Mouse (Mus musculus) forebrain, embryonic 11.5 days (tissue): ENCODE data around the gene Mapkbp1. TPM values are rescaled to one million over a fixed set of nuclear protein-coding genes. Genes with fewer than 3 reads are reported as not detected.

Experiments
- ATAC-seq: fragments of 200-750 bp; cut with Nextera tagmentation; replicated peaks from 2 replicates; pipeline ENCODE4 v1.8.0; 2017; ENCODE audit warnings: moderate TSS enrichment; ENCODE audit not compliant: low FRiP score
- DNase-seq: peaks from one replicate; pipeline ENCODE4 v3.0.0-alpha.2; 2017; ENCODE audit warnings: low spot score
- H3K27ac ChIP-seq: fragments of 300-500 bp; sonication (generic); 2 replicates; pipeline ENCODE4 v1.5.1; 2014; ENCODE audit warnings: low read depth, low read length
- H3K27me3 ChIP-seq: fragments of 300-500 bp; sonication (generic); 2 replicates; pipeline ENCODE4 v1.6.1; 2014; ENCODE audit warnings: mild to moderate bottlenecking, low read length, mixed read lengths; ENCODE audit not compliant: control insufficient read depth, insufficient read depth
- H3K36me3 ChIP-seq: fragments of 300-500 bp; sonication (generic); 2 replicates; pipeline ENCODE4 v1.6.1; 2014; ENCODE audit warnings: mild to moderate bottlenecking, low read length, moderate library complexity, mixed read lengths; ENCODE audit not compliant: control insufficient read depth, insufficient read depth
- H3K4me1 ChIP-seq: fragments of 300-500 bp; sonication (generic); replicated peaks from 2 replicates; pipeline ENCODE4 v1.6.1; 2014; ENCODE audit warnings: low read length, mixed read lengths; ENCODE audit not compliant: control insufficient read depth, insufficient read depth
- H3K4me2 ChIP-seq: fragments of 300-500 bp; sonication (generic); 2 replicates; pipeline ENCODE4 v1.6.1; 2014; ENCODE audit warnings: low read depth, mild to moderate bottlenecking, low read length, moderate library complexity, mixed read lengths; ENCODE audit not compliant: severe bottlenecking
- H3K4me3 ChIP-seq: fragments of 300-500 bp; sonication (generic); 2 replicates; pipeline ENCODE4 v1.5.1; 2014; ENCODE audit warnings: low read depth, low read length
- H3K9ac ChIP-seq: fragments of 300-500 bp; sonication (generic); 2 replicates; pipeline ENCODE4 v1.6.1; 2014; ENCODE audit warnings: low read length
- H3K9me3 ChIP-seq: fragments of 300-500 bp; sonication (generic); 2 replicates; pipeline ENCODE4 v1.6.1; 2016; ENCODE audit warnings: low read length, mixed read lengths; ENCODE audit not compliant: control insufficient read depth
- WGBS: fragments of 180-500 bp; shearing (Covaris S2); extraction: QIAGEN DNeasy Blood & Tissue Kit; methylation state at CpG from one replicate; pipeline ENCODE4 v1.1.7; 2014; 5-methylcytosine and 5-hydroxymethylcytosine counted together
- polyA plus RNA-seq: library from polyadenylated mRNA; unstranded; fragments of >200 nt; fragmentation: Nextera tagmentation; extraction: Ambion mirVana; gene quantifications from 2 replicates; pipeline ENCODE4 v1.2.1, GENCODE M21; 2014

Gene Mapkbp1
- polyA plus RNA-seq, 1 experiment from 2014 or later, result 5.3 TPM

- no peak for ATAC-seq
- 77% methylated on average over 3 of the region's 3 CpGs for WGBS
- no peak overlapping the region for H3K9ac ChIP-seq
- no peak for DNase-seq
- H3K27me3 ChIP-seq, result no peaks in the 10 kb centered on the region
- no peaks in the 10 kb centered on the region for H3K9me3 ChIP-seq
- H3K4me3 ChIP-seq, result no peak overlapping the region
- H3K4me2 ChIP-seq, result no peak overlapping the region
- H3K36me3 ChIP-seq, result no peaks in the 10 kb centered on the region
- no peaks in the 10 kb centered on the region for H3K4me1 ChIP-seq
- H3K27ac ChIP-seq, result no peak overlapping the region
Measured at GRCm38 (mm10) chr2:120000882-120001584, 28.5 kb downstream of the Mapkbp1 start.

- no peak for DNase-seq
- H3K27me3 ChIP-seq, result no peaks in the 10 kb centered on the region
- H3K9me3 ChIP-seq, result no peaks in the 10 kb centered on the region
- H3K36me3 ChIP-seq, result no peaks in the 10 kb centered on the region
- H3K4me1 ChIP-seq, result no peaks in the 10 kb centered on the region
- WGBS, result 70% methylated on average over 4 of the region's 4 CpGs
- no peak for ATAC-seq
- H3K4me2 ChIP-seq, result no peak overlapping the region
- H3K9ac ChIP-seq, result no peak overlapping the region
- no peak overlapping the region for H3K27ac ChIP-seq
- H3K4me3 ChIP-seq, result no peak overlapping the region
Measured at GRCm38 (mm10) chr2:120001956-120002355, 29.5 kb downstream of the Mapkbp1 start.

GRCm38 (mm10) chr2:120003970-120004369 is 31.5 kb downstream of the Mapkbp1 start:
- WGBS, result 79% methylated on average over 2 of the region's 2 CpGs
- Histone ChIP-seq H3K9ac (no peak overlapping the region), H3K9me3 (no peaks in the 10 kb centered on the region), H3K4me3 (no peak overlapping the region), H3K27ac (no peak overlapping the region), H3K4me2 (no peak overlapping the region), H3K36me3 (no peaks in the 10 kb centered on the region), H3K4me1 (no peaks in the 10 kb centered on the region), H3K27me3 (no peaks in the 10 kb centered on the region)
- DNase-seq (no peak), ATAC-seq (no peak)

- Histone ChIP-seq H3K4me1 (no peaks in the 10 kb centered on the region), H3K27ac (no peak overlapping the region), H3K36me3 (no peaks in the 10 kb centered on the region), H3K27me3 (no peaks in the 10 kb centered on the region), H3K9ac (no peak overlapping the region), H3K4me2 (no peak overlapping the region), H3K9me3 (no peaks in the 10 kb centered on the region), H3K4me3 (no peak overlapping the region)
- ATAC-seq, result no peak
- 93% methylated on average over 7 of the region's 7 CpGs for WGBS
- no peak for DNase-seq
Measured at GRCm38 (mm10) chr2:120006696-120007095, 34.2 kb downstream of the Mapkbp1 start.

- H3K4me3 ChIP-seq, result no peak overlapping the region
- DNase-seq (no peak), ATAC-seq (no peak)
- H3K36me3 ChIP-seq, result no peaks in the 10 kb centered on the region
- no peak overlapping the region for H3K4me2 ChIP-seq
- WGBS, result 81% methylated on average over 4 of the region's 4 CpGs
- no peaks in the 10 kb centered on the region for H3K4me1 ChIP-seq
- no peak overlapping the region for H3K27ac ChIP-seq
- H3K9ac ChIP-seq, result no peak overlapping the region
- H3K27me3 ChIP-seq, result no peaks in the 10 kb centered on the region
- H3K9me3 ChIP-seq, result no peaks in the 10 kb centered on the region
Measured at GRCm38 (mm10) chr2:120007680-120008210, 35.2 kb downstream of the Mapkbp1 start.

- no peak overlapping the region for H3K27ac ChIP-seq
- no peak overlapping the region for H3K4me2 ChIP-seq
- no peaks in the 10 kb centered on the region for H3K36me3 ChIP-seq
- no peaks in the 10 kb centered on the region for H3K4me1 ChIP-seq
- ATAC-seq, result no peak
- no peaks in the 10 kb centered on the region for H3K9me3 ChIP-seq
- no peak overlapping the region for H3K9ac ChIP-seq
- H3K4me3 ChIP-seq, result no peak overlapping the region
- no peaks in the 10 kb centered on the region for H3K27me3 ChIP-seq
- DNase-seq, result no peak
- WGBS, result 67% methylated on average over 4 of the region's 4 CpGs
Measured at GRCm38 (mm10) chr2:120008672-120009071, 36.2 kb downstream of the Mapkbp1 start.

- H3K27me3 ChIP-seq, result no peaks in the 10 kb centered on the region
- no peak for ATAC-seq
- H3K4me1 ChIP-seq, result no peaks in the 10 kb centered on the region
- H3K9me3 ChIP-seq, result no peaks in the 10 kb centered on the region
- no peak overlapping the region for H3K27ac ChIP-seq
- no peaks in the 10 kb centered on the region for H3K36me3 ChIP-seq
- 89% methylated on average over 8 of the region's 8 CpGs for WGBS
- H3K4me3 ChIP-seq, result no peak overlapping the region
- H3K9ac ChIP-seq, result no peak overlapping the region
- DNase-seq, result no peak
- H3K4me2 ChIP-seq, result no peak overlapping the region
Measured at GRCm38 (mm10) chr2:120011462-120012200, 39.1 kb downstream of the Mapkbp1 start.

- H3K36me3 ChIP-seq, result no peaks in the 10 kb centered on the region
- H3K9ac ChIP-seq, result no peak overlapping the region
- H3K9me3 ChIP-seq, result no peaks in the 10 kb centered on the region
- no peak overlapping the region for H3K27ac ChIP-seq
- DNase-seq, result no peak
- 92% methylated on average over 13 of the region's 13 CpGs for WGBS
- H3K4me1 ChIP-seq, result no peaks in the 10 kb centered on the region
- no peak overlapping the region for H3K4me3 ChIP-seq
- H3K4me2 ChIP-seq, result no peak overlapping the region
- H3K27me3 ChIP-seq, result no peaks in the 10 kb centered on the region
- ATAC-seq, result no peak
Measured at GRCm38 (mm10) chr2:120012924-120013323, 40.4 kb downstream of the Mapkbp1 start.
